Mouse (Mus musculus): ENCODE data around the gene Apod.

DNA sequence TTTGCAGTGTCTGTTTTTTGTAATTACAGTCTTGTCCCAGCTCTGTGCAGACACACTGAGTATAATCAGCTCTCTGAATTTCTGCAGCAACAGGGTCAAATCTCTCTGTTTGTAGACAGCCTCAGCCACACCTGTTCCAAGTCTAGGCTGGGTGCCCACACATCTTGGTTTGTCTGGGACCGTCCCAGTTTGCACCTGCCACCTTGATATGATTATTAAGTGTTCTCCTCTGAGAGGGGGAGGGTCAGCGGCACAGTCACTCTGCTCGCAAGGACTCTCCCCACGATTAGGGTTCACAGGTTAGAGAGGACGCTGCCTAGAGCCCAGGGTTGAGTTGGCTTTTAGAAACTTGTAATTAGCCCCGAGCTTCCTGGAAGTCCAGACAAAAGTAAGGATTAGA, 41.3 kb upstream of the Apod start:
- no peak for TF ChIP-seq CTCF (IDR thresholded peaks at IDR 0.05; ENCODE audit: low read depth)
- no peak for TF ChIP-seq EP300 (optimal IDR thresholded peaks at IDR 0.05)

All from stomach, postnatal 0 days (tissue).